Mouse (Mus musculus) thymus, postnatal 4 days (tissue): Measurements from ENCODE around the gene Dxo.
A peak's percentile ranks its signal among the peaks of the same experiment; 100 is the strongest.
"Not testable (repeated sequence)": the region's sequence is repeated elsewhere in the genome, so short reads cannot be mapped to it uniquely, and the experiment has no call there.

Experiments used
- DNase-seq: peaks from one replicate; pipeline ENCODE4 v3.0.0; 2021

Gene Dxo

DNA sequence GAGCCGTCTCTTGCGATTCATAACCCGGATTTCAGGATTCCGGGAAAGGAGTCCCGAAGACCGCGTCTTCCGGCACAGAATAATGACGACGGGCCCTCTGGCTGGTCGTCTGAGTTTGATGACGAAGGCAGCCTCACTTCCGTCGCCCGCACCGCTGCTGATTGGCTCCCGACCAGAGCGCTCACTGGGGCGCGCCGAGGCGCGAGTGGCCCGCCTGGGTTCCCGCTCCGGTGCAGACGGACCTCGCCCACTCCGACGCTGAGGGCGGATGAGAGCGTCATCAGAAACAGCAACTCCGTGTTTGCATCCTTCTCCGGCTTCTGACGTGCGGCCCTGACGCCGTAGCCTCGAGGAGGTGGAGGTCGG lies at the start of gene Dxo, which contains the start of gene Stk19:
TSS of gene Dxo (plus strand) at position 164 of the 366 bp plus-strand sequence.
TSS of gene Stk19 (minus strand) at position 90 of the 366 bp plus-strand sequence.
- DNase-seq: peak; percentile 93

GRCm38 (mm10) chr17:34795016-34795415 lies 41.8 kb upstream of the Dxo start:
- DNase-seq: no peak

GRCm38 (mm10) chr17:34795633-34796032 lies 41.2 kb upstream of the Dxo start:
- peak; percentile 75 for DNase-seq

GRCm38 (mm10) chr17:34796311-34797140 lies 40.3 kb upstream of the Dxo start:
- DNase-seq: no peak

DNA sequence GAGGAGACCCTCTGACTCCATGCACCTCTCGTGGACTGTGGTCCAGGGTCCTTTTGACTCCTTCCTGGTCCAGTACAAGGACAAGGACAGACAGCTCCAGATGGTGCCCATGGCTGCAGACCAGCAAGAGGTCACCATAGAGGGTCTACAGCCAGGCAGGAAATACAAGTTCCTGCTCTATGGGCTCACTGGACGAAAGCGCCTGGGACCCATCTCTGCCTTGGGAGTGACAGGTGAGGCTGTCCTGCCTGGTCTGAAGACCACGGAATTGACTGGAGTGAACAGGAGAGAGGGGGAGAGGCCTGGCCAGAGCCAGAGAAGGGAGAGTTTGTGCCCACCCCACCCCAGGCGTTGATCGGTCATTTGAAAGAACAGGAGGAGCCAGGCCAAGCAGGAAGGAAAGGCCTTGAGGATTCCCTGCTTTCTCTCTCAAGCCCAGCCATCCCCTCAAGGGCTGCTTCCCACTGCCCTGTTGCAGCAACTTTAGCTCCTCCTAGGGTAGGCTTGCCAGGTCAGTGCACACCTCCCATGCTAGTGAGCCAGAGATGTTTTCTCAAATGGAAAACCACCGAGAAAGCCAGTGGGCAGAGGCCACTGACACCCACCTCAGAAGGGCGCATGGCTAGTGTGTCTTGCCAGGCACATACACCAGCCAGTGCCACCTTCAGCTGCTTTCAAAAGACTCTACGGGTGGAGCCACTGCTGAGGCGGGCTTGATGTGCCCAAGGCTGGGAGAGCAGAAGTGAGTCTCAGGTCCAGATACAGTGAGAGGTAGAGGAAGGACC lies 39.4 kb upstream of the Dxo start:
- DNase-seq: not testable (repeated sequence)

- not testable (repeated sequence) for DNase-seq
Measured at GRCm38 (mm10) chr17:34798071-34798470, 38.7 kb upstream of the Dxo start.

- no peak for DNase-seq
Measured at GRCm38 (mm10) chr17:34798866-34799530, 37.8 kb upstream of the Dxo start.

DNA sequence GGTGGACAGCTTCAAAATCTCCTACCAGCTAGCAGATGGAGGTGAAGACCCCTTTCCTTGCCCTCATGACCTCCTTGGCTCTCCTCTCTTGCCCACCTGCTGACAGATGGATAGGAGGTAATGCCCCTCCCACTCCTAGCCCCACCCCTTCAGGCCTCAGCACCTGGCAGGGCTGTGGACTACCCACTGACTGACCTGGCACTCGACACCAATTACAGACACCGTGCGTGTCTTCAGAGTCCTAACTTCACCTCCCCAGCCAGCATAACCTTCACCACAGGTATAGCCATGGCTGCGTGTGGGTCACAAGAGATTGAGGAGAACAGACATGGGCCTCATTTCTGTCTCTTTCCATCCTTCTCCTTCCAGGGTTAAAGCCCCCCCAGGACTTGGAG lies 37.3 kb upstream of the Dxo start:
- no peak for DNase-seq

DNA sequence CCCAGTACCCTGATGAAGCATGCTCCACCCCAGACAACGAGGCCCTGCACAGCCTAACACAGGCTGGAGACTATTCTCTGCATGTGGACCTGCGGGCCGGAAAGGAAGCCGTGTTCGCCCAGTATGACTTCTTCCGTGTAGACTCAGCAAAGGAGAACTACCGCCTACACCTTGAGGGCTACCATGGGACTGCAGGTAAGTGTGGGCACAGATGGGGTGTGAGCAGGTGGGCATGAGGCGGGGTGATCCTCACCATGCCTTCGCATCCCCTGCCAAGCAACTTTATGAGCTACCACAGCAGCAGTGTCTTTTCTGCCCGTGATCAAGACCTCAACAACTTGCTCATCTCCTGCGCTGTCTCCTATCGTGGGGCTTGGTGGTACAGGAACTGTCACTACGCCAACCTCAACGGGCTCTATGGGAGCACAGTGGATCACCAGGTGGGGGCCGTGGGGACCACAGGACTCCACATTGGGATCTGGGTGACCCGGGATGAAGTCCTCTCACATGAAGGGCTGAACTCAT lies 36.0 kb upstream of the Dxo start:
- not testable (repeated sequence) for DNase-seq

- DNase-seq: not testable (repeated sequence)
Measured at GRCm38 (mm10) chr17:34802756-34803155, 34.1 kb upstream of the Dxo start.

GRCm38 (mm10) chr17:34803367-34803766 lies 33.5 kb upstream of the Dxo start:
- not testable (repeated sequence) for DNase-seq

- DNase-seq: not testable (repeated sequence)
Measured at GRCm38 (mm10) chr17:34804301-34804700, 32.5 kb upstream of the Dxo start, which contains the start of gene Cyp21a1. Cyp21a1 (minus strand) TSS chr17:34804561.

GRCm38 (mm10) chr17:34804871-34805562 lies 31.8 kb upstream of the Dxo start:
- DNase-seq: peak; percentile 30

DNA sequence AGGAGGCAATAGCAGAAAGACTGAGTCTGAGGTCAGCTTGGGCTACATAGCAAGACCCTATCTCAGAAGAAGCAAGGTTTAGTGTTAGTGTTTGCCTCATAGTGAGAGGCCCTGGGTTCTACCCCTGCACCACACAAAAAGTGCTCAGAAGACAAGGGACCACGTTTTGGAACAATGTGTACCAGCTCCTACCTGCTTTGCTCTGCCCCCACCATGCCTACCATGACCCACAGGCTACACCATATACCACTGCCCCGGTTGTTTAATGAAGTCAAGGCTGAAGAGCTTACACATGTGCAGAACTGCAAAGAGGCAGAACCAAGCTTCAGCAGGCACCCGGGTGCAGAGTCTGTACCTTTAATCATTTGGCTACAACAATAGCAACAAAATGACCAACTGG lies 29.6 kb upstream of the Dxo start:
- no peak for DNase-seq

DNA sequence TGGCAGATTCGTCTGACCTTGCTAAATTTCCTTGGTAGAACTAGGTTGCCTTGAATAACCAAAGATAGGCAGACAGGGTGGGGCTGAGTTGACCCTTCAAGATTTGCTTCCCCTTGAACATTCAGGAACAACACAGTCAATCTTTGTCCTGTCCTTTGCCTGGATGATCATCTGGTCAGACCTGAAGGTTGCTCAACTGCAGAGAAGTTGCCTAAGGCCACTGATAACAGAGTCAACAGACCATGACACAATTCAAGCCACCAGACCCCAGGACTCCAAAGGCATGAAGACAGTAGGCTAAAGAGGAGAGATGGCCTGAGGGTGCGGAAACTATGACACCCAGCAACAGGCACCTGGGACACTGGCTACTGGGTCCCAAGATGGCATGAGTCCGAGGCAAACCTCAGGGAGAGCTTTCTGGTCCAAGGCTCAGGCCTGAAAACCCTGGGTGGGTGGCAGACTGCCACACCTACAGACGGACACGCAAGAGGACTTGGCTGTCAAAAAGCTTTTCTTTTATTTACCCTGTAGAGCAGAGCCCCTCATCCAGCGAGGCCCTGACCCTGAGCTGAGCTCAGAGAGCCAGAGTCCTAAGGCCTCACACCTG lies 28.1 kb upstream of the Dxo start:
- DNase-seq: no peak

DNA sequence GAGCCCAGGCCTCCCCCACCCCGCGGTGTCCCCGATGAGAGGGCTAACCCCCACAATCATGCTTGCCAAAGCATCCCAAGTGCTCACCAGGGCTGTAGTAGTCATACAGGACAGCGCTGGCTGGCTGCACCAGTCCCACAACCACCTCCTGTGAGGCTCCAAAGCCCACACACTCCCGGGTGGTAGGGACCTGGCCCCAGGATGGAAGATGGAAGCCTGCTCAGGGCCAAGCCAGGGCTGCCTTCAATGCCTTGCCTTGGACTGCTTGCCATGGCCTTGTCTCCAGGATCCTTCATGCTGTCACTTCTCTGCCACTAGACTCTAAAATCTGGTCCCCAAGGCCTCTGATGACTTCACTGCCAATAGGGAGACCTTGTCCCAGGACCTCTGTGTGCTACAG lies 26.4 kb upstream of the Dxo start:
- DNase-seq: not testable (repeated sequence)

DNA sequence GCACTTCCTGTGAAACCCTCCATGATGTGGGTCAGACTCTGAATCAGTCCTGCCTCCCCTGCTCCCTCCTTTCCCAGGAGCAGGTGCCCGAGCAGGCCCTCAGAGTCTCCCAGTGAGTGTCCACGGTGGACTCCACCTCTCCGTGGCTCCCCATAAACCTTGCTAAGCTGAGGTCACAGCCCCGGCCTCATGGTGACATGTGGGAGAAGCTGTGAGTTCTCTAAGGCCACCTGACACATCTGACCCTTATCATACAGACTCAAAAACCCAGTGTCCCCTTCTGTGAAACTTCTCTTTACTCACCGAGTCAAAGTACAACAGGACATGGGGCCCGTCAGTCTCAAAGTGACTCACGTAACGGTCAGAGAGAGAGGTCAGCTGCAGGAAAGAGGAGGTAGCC lies 26.0 kb upstream of the Dxo start:
- not testable (repeated sequence) for DNase-seq

DNA sequence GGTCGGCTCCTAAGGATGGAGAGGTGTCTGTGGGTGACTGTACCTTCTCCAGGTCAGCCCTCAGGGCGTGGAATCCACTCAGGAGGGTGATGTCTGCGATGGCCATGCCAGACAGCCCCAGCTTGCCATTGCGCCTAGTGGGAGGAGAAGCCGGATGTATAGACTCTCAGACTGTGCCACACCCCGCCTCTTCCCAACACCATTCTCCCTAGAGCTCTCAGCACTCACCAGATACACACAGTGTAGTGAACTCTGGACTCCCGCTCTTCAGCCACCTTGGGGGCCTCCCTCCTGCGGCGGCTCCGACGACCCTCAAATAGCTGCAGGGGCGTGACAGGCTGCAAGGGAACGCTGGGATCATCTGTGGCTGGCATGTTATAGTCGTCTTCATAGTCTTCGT lies 25.5 kb upstream of the Dxo start:
- no peak for DNase-seq

DNA sequence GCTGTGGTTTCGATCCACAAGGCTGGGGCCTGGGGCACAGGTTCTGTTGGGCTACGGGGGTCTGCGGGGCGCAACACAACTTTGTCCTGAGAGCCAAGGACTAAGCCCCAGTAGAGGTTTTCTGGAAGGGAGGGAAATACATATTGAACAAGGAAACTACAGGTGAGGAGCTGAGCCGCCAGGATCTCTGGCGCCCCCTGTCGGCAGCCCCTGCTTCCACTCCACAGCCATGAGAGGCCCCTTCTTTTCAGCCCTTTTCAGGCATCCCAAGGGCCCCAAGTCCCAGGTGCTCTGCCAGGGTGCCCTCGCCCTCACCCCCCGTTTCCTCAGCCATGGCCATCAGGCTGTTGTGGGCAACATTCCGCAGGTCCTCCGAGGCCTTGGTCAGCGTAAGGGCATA lies 23.1 kb upstream of the Dxo start:
- DNase-seq: peak; percentile 76

DNA sequence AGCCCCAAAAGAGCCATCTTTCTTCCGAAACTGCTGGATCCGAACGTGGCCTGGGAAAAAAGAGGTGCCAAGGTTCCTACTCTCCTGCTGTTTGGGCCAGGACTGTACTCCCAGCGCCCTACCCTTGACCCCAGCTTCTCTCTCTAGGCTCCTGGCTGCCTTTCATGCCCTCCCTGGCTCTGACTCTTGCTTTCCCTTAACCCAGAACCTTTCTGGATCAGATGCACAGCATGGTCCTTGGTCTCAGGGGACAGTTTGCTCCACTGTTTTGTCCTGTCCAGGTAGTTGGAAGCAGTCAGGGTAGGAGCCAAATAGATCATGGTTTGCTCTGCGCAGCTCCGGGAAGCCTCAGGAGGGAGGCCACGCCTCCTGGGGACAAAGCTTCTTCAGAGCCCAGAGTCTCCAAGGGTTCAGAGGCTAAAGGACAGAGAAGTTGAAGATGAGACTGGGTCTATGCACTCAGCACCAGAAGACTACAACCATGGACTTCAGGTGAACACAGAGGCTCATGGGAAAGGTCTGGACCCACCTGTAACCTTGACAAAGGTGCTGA lies 21.9 kb upstream of the Dxo start:
- no peak for DNase-seq

DNA sequence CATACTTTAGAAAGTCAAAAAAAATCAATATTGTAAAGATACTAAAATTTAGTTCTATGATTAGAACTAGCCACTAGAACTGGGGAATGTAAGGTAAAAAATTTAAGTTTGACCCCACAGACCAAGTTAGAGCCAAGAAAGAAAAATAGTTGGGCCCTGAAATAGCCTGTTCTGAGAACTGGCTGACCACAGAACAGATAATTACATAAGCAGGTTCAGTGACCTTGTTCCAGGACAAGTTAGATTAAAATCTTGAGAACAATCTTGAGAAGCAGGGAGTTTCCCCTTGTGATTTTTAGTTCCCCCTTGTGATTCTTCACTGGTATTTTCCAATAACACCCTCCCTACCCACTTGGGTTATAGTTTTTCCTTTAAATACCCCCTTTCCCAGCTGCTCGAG lies 6.0 kb upstream of the Dxo start:
- not testable (repeated sequence) for DNase-seq
